Mouse (Mus musculus) heart, adult 11 months (tissue): ENCODE measurements around the gene Ssbp3.

Experiments
- DNase-seq: peaks from one replicate; pipeline ENCODE4 v3.0.0; 2022

Ssbp3 gene

GRCm38 (mm10) chr4:106964996-106965395 lies 54.5 kb downstream of the Ssbp3 start:
- no peak for DNase-seq

GRCm38 (mm10) chr4:106966443-106966842 lies 55.9 kb downstream of the Ssbp3 start:
- no peak for DNase-seq

GRCm38 (mm10) chr4:106968910-106969309 lies 58.4 kb downstream of the Ssbp3 start:
- DNase-seq: peak; percentile 94

- peak; percentile 93 for DNase-seq
Measured at GRCm38 (mm10) chr4:106970786-106971185, 60.3 kb downstream of the Ssbp3 start.

- no peak for DNase-seq
Measured at GRCm38 (mm10) chr4:106972061-106972460, 61.6 kb downstream of the Ssbp3 start.

GRCm38 (mm10) chr4:106972461-106973384 lies 62.2 kb downstream of the Ssbp3 start:
- no peak for DNase-seq

GRCm38 (mm10) chr4:106975324-106975723 lies 64.8 kb downstream of the Ssbp3 start:
- DNase-seq: no peak

GRCm38 (mm10) chr4:106975890-106976289 lies 65.4 kb downstream of the Ssbp3 start:
- no peak for DNase-seq

- no peak for DNase-seq
Measured at GRCm38 (mm10) chr4:106976576-106976975, 66.1 kb downstream of the Ssbp3 start.

- no peak for DNase-seq
Measured at GRCm38 (mm10) chr4:106977218-106977651, 66.7 kb downstream of the Ssbp3 start.

- peak; percentile 97 for DNase-seq
Measured at GRCm38 (mm10) chr4:106978376-106978775, 67.9 kb downstream of the Ssbp3 start.

GRCm38 (mm10) chr4:106980669-106981068 lies 70.2 kb downstream of the Ssbp3 start:
- peak; percentile 94 for DNase-seq

GRCm38 (mm10) chr4:106981385-106982103 lies 71.0 kb downstream of the Ssbp3 start:
- DNase-seq: no peak

GRCm38 (mm10) chr4:106982344-106983121 lies 72.0 kb downstream of the Ssbp3 start:
- no peak for DNase-seq

GRCm38 (mm10) chr4:106983908-106984515 lies 73.5 kb downstream of the Ssbp3 start:
- no peak for DNase-seq

GRCm38 (mm10) chr4:106985289-106985688 lies 74.8 kb downstream of the Ssbp3 start:
- DNase-seq: no peak

- DNase-seq: peak; percentile 96
Measured at GRCm38 (mm10) chr4:106985899-106986832, 75.7 kb downstream of the Ssbp3 start.

- peak; percentile 99 for DNase-seq
Measured at GRCm38 (mm10) chr4:106987725-106988364, 77.3 kb downstream of the Ssbp3 start.

GRCm38 (mm10) chr4:106988886-106989225 lies 78.4 kb downstream of the Ssbp3 start:
- no peak for DNase-seq

- DNase-seq: no peak
Measured at GRCm38 (mm10) chr4:106989226-106989983, 78.9 kb downstream of the Ssbp3 start.
